Mouse (Mus musculus): ENCODE measurements around the gene Slamf7. TPM values are rescaled to one million over a fixed set of nuclear protein-coding genes. Genes with fewer than 3 reads are reported as not detected.

Gene Slamf7
- total and polyA plus RNA-seq, 3 experiments = 6.8 to 15.4 (median 10.6) TPM

DNA sequence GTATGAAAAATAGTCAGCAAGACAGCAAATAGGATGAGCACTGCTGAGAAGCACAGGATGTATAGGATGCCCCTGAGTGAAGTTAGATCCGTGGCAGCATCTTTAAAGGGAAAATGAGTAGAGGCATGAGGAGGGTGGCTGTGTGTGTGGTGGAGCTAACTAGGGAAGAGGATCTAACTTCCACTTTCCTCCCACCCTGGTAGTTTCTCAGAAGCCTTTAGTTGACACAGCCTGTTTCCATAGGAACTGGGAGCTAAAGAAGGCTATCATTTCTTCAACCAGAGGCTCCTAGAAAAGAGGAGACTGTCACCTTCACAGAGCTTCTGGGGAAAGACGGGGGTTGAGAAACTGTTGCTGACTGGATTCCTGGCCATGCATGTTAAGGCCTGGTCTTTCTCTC lies 14.1 kb downstream of the Slamf7 start:
- in situ Hi-C loops (cut with MboI; ENCODE audit: low pct_ligation_motif_present, low pct_unique_long_range_greater_than_20kb, low sequenced_read_pairs) (no loop called here), dilution Hi-C loops (cut with MboI; ENCODE audit: extremely low pct_ligation_motif_present, extremely low pct_unique_long_range_greater_than_20kb, low sequenced_read_pairs) (no loop called here)
- H3K27ac ChIP-seq (ENCODE audit: insufficient read depth, low read depth) = no peak overlapping the region
- no peak overlapping the region for H3K4me2 ChIP-seq (ENCODE audit: insufficient read depth, low read depth, poor library complexity, severe bottlenecking)
- no peak for DNase-seq (ENCODE audit: extremely low read depth)
- no peaks in the 10 kb centered on the region for H3K79me2 ChIP-seq (replicated peaks; ENCODE audit: control insufficient read depth, extremely low read depth, insufficient read depth, poor library complexity, severe bottlenecking)
- no peak overlapping the region for H3K4me3 ChIP-seq (replicated peaks in 1 of 3; ENCODE audit: low read depth in 2 of 3, low read length in 2 of 3, poor library complexity in 1 of 3)
- no peak for TF ChIP-seq MAZ (IDR thresholded peaks at IDR 0.05; ENCODE audit: low read depth, low read length)
- TF ChIP-seq TCF12 (IDR thresholded peaks at IDR 0.05; ENCODE audit: low read depth, low read length) = no peak
- TF ChIP-seq MYC (IDR thresholded peaks at IDR 0.05; ENCODE audit: low read depth, low read length) = no peak
- TF ChIP-seq RAD21 (IDR thresholded peaks at IDR 0.05; ENCODE audit: low read depth, low read length) = no peak
- no peak for TF ChIP-seq SMC3 (IDR thresholded peaks at IDR 0.05; ENCODE audit: low read depth, low read length)
- TF ChIP-seq CTCF (conservative IDR thresholded peaks at IDR 0.05 in 1 of 2, IDR thresholded peaks at IDR 0.05 in 1 of 2; ENCODE audit: low read depth in 2 of 2, low read length in 2 of 2) = no peak
- no peak for TF ChIP-seq MEF2A (IDR thresholded peaks at IDR 0.05; ENCODE audit: borderline replicate concordance, low read depth, low read length)
- no peak for TF ChIP-seq ETS1 (conservative IDR thresholded peaks at IDR 0.05; ENCODE audit: low read depth, low read length)
- TF ChIP-seq POLR2AphosphoS2 (IDR thresholded peaks at IDR 0.05; ENCODE audit: low read depth, low read length) = no peak
- no peak for TF ChIP-seq NRF1 (IDR thresholded peaks at IDR 0.05; ENCODE audit: low read depth, low read length)
- no peak for TF ChIP-seq GABPA (IDR thresholded peaks at IDR 0.05; ENCODE audit: insufficient replicate concordance, low read depth, low read length)
- no peak for TF ChIP-seq RCOR1 (conservative IDR thresholded peaks at IDR 0.05; ENCODE audit: low read depth, low read length)
- TF ChIP-seq KAT2A (IDR thresholded peaks at IDR 0.05; ENCODE audit: insufficient replicate concordance, low read length) = no peak
- TF ChIP-seq JUND (conservative IDR thresholded peaks at IDR 0.05; ENCODE audit: low read depth, low read length) = no peak
- TF ChIP-seq CHD2 (IDR thresholded peaks at IDR 0.05; ENCODE audit: low read length) = no peak
- H3K9ac ChIP-seq (ENCODE audit: insufficient read depth, low read depth) = no peak overlapping the region
- no peaks in the 10 kb centered on the region for H3K9me3 ChIP-seq (replicated peaks; ENCODE audit: low read length)
- H3K27me3 ChIP-seq (replicated peaks) = no peaks in the 10 kb centered on the region
- H3K4me1 ChIP-seq (ENCODE audit: control insufficient read depth in 1 of 2, insufficient read depth in 2 of 2) = peaks cover 3 to 8% of the 10 kb centered on the region in 2 experiments
- peaks cover 0 to 65% of the 10 kb centered on the region in 2 experiments for H3K36me3 ChIP-seq (replicated peaks in 1 of 2; ENCODE audit: control insufficient read depth in 1 of 2, insufficient read depth in 1 of 2, low read length in 1 of 2)

DNA sequence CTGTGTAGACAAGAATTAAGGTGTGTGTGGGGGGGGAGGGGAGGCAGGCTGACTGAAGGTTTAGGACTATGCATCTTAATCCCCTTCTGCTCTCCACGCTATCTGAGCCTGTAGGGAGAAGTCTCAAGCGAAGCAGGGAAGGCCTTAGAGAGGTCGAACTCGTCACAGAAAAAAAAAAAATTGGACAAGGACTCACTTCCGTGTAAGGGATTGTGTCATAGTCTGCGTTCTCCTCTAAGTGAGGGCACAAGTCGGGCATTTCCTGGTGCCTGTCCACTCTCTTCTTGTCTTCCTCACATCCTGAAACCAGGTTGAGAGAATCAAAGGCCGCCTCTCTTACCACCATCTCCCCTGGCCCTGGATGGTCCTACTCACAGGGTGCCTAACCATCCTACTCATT lies 15.7 kb downstream of the Slamf7 start:
- dilution Hi-C loops (cut with MboI; ENCODE audit: extremely low pct_ligation_motif_present, extremely low pct_unique_long_range_greater_than_20kb, low sequenced_read_pairs) (no loop called here), in situ Hi-C loops (cut with MboI; ENCODE audit: low pct_ligation_motif_present, low pct_unique_long_range_greater_than_20kb, low sequenced_read_pairs) (no loop called here)
- DNase-seq (ENCODE audit: extremely low read depth) = no peak
- peaks cover 0 to 3% of the 10 kb centered on the region in 2 experiments; a peak in 1 of 4 replicates for H3K4me1 ChIP-seq (ENCODE audit: control insufficient read depth in 1 of 2, insufficient read depth in 2 of 2)
- no peak overlapping the region for H3K27ac ChIP-seq (ENCODE audit: insufficient read depth, low read depth)
- no peak overlapping the region for H3K9ac ChIP-seq (ENCODE audit: insufficient read depth, low read depth)
- no peaks in the 10 kb centered on the region for H3K27me3 ChIP-seq (replicated peaks)
- peaks cover 0 to 65% of the 10 kb centered on the region in 2 experiments for H3K36me3 ChIP-seq (replicated peaks in 1 of 2; ENCODE audit: control insufficient read depth in 1 of 2, insufficient read depth in 1 of 2, low read length in 1 of 2)
- no peaks in the 10 kb centered on the region for H3K79me2 ChIP-seq (replicated peaks; ENCODE audit: control insufficient read depth, extremely low read depth, insufficient read depth, poor library complexity, severe bottlenecking)
- no peak for TF ChIP-seq IRF4 (IDR thresholded peaks at IDR 0.05; ENCODE audit: low read depth, low read length)
- TF ChIP-seq USF1 (IDR thresholded peaks at IDR 0.05; ENCODE audit: low read depth, low read length) = no peak
- no peak for TF ChIP-seq TCF12 (IDR thresholded peaks at IDR 0.05; ENCODE audit: low read depth, low read length)
- no peak for TF ChIP-seq USF2 (conservative IDR thresholded peaks at IDR 0.05; ENCODE audit: low read depth, low read length)
- TF ChIP-seq NRF1 (IDR thresholded peaks at IDR 0.05; ENCODE audit: low read depth, low read length) = no peak
- TF ChIP-seq PAX5 (IDR thresholded peaks at IDR 0.05; ENCODE audit: low read length) = no peak
- TF ChIP-seq EP300 (IDR thresholded peaks at IDR 0.05; ENCODE audit: low read length) = no peak
- no peak for TF ChIP-seq GABPA (IDR thresholded peaks at IDR 0.05; ENCODE audit: insufficient replicate concordance, low read depth, low read length)
- TF ChIP-seq ZC3H11A (IDR thresholded peaks at IDR 0.05; ENCODE audit: low read depth, low read length) = no peak
- H3K4me2 ChIP-seq (ENCODE audit: insufficient read depth, low read depth, poor library complexity, severe bottlenecking) = no peak overlapping the region
- H3K4me3 ChIP-seq (replicated peaks in 1 of 3; ENCODE audit: low read depth in 2 of 3, low read length in 2 of 3, poor library complexity in 1 of 3) = no peak overlapping the region
- H3K9me3 ChIP-seq (replicated peaks; ENCODE audit: low read length) = no peaks in the 10 kb centered on the region
